Mouse (Mus musculus): ENCODE results near the gene Plekha7.
"Not testable (repeated sequence)": the region's sequence is repeated elsewhere in the genome, so short reads cannot be mapped to it uniquely, and the experiment has no call there.

Gene Plekha7

GRCm38 (mm10) chr7:116131390-116131789 is 176.8 kb downstream of the Plekha7 start:
- no peak for DNase-seq (ENCODE audit: low spot score)

- DNase-seq (ENCODE audit: low spot score): no peak
Measured at GRCm38 (mm10) chr7:116129374-116129773, 178.8 kb downstream of the Plekha7 start.

GRCm38 (mm10) chr7:116128286-116128685 is 179.9 kb downstream of the Plekha7 start:
- DNase-seq (ENCODE audit: low spot score): no peak

GRCm38 (mm10) chr7:116127052-116127451 is 181.1 kb downstream of the Plekha7 start:
- DNase-seq (ENCODE audit: low spot score): no peak

- no peak for DNase-seq (ENCODE audit: low spot score)
Measured at GRCm38 (mm10) chr7:116125671-116126070, 182.5 kb downstream of the Plekha7 start.

- no peak for DNase-seq (ENCODE audit: low spot score)
Measured at GRCm38 (mm10) chr7:116124057-116124456, 184.1 kb downstream of the Plekha7 start.

GRCm38 (mm10) chr7:116123597-116123985 is 184.6 kb downstream of the Plekha7 start:
- DNase-seq (ENCODE audit: low spot score): no peak

GRCm38 (mm10) chr7:116122981-116123596 is 185.1 kb downstream of the Plekha7 start:
- no peak for DNase-seq (ENCODE audit: low spot score)

GRCm38 (mm10) chr7:116121202-116121601 is 187.0 kb downstream of the Plekha7 start:
- no peak for DNase-seq (ENCODE audit: low spot score)

GRCm38 (mm10) chr7:116120737-116121136 is 187.4 kb downstream of the Plekha7 start:
- DNase-seq (ENCODE audit: low spot score): no peak

GRCm38 (mm10) chr7:116119306-116119857 is 188.8 kb downstream of the Plekha7 start:
- DNase-seq (ENCODE audit: low spot score): no peak

GRCm38 (mm10) chr7:116115991-116116390 is 192.2 kb downstream of the Plekha7 start:
- no peak for DNase-seq (ENCODE audit: low spot score)

- DNase-seq (ENCODE audit: low spot score): no peak
Measured at GRCm38 (mm10) chr7:116115216-116115930, 192.8 kb downstream of the Plekha7 start.

GRCm38 (mm10) chr7:116111546-116111945 is 196.6 kb downstream of the Plekha7 start:
- DNase-seq (ENCODE audit: low spot score): no peak

- DNase-seq (ENCODE audit: low spot score): no peak
Measured at GRCm38 (mm10) chr7:116110661-116111060, 197.5 kb downstream of the Plekha7 start.

GRCm38 (mm10) chr7:116103091-116103490 is 205.1 kb downstream of the Plekha7 start:
- DNase-seq (ENCODE audit: low spot score): no peak

GRCm38 (mm10) chr7:116099952-116100528 is 208.1 kb downstream of the Plekha7 start:
- DNase-seq (ENCODE audit: low spot score): no peak

GRCm38 (mm10) chr7:116093466-116093850 is 214.7 kb downstream of the Plekha7 start:
- no peak for DNase-seq (ENCODE audit: low spot score)

- peak; percentile 86 for DNase-seq (ENCODE audit: low spot score)
Measured at GRCm38 (mm10) chr7:116092710-116093465, 215.3 kb downstream of the Plekha7 start.

GRCm38 (mm10) chr7:116084366-116084765 is 223.8 kb downstream of the Plekha7 start, which contains the start of gene Gm4353:
TSS of gene Gm4353 (minus strand) at chr7:116084635.
- not testable (repeated sequence) for DNase-seq (ENCODE audit: low spot score)
